Comparison of ENCODE assay signal across 23 mouse cellular contexts in genomic region chr11:49855144-49855543, GRCm38 (mm10). TPM values are rescaled to one million over a fixed set of nuclear protein-coding genes. Genes with fewer than 3 reads are reported as not detected.
A peak's percentile ranks its signal among the peaks of the same experiment; 100 is the strongest.
DNase-seq lines count a peak whose midpoint lies in the region; ATAC-seq and TF ChIP-seq lines count a peak whose summit lies in the region.
"Had no signal": no experiment of that assay in that cellular context is flagged by ENCODE, and none has a peak within 500 bp of the region (broad histone marks: within the 10 kb centered on the region; RNA-seq: fewer than 3 reads in every experiment).

No protein-coding gene starts in this region.

- no peak for TF ChIP-seq POLR2A in thymus, adult 2 months (IDR thresholded peaks at IDR 0.05; ENCODE audit: control insufficient read depth, extremely low read depth, insufficient read depth, low read length, poor library complexity)

- no peak overlapping the region for H3K4me3 ChIP-seq in thymus, adult 2 months (ENCODE audit: control insufficient read depth, insufficient read depth, low read length)
- no peak overlapping the region for H3K4me3 ChIP-seq in limb, embryonic 10.5 days
- H3K4me3 ChIP-seq: forebrain, embryonic 12.5 days; heart, embryonic 12.5 days; hindbrain, embryonic 15.5 days; kidney, embryonic 15.5 days; limb, embryonic 12.5 days; liver, embryonic 13.5 days; midbrain, embryonic 12.5 days had no signal

- peak; percentile 99 for ATAC-seq in CD4-positive, CD25-positive, alpha-beta regulatory T cell, adult 4 months
- ATAC-seq: intestine, postnatal 0 days had no signal

- peaks cover 2% of the 10 kb centered on the region; the same call in 1 of the 2 replicates for H3K4me1 ChIP-seq in thymus, adult 2 months (replicated peaks; ENCODE audit: control insufficient read depth, insufficient read depth, low read length)
- no peaks in the 10 kb centered on the region for H3K4me1 ChIP-seq in limb, embryonic 10.5 days
- H3K4me1 ChIP-seq: forebrain, embryonic 12.5 days; kidney, embryonic 15.5 days; limb, embryonic 12.5 days; midbrain, embryonic 12.5 days had no signal

- TF ChIP-seq CTCF in thymus, adult 2 months (IDR thresholded peaks at IDR 0.05; ENCODE audit: borderline replicate concordance, control insufficient read depth, extremely low read depth, insufficient read depth, low read length, poor library complexity), result no peak

- H3K36me3 ChIP-seq in thymus, adult 2 months (ENCODE audit: control insufficient read depth, insufficient read depth, low read length), result peaks cover 18% of the 10 kb centered on the region; the same call in 1 of the 2 replicates
- H3K36me3 ChIP-seq in limb, embryonic 10.5 days, result peaks cover 32% of the 10 kb centered on the region
- 0 out of 2 replicates have a peak, but pooled peaks cover 7% of the 10 kb centered on the region for H3K36me3 ChIP-seq in splenic B cell, adult 2 months (ENCODE audit: control insufficient read depth, insufficient read depth, low read length, poor library complexity, severe bottlenecking)

- no peaks in the 10 kb centered on the region for H3K9me3 ChIP-seq in limb, embryonic 10.5 days (replicated peaks)
- H3K9me3 ChIP-seq: forebrain, embryonic 12.5 days; G1E; heart, embryonic 12.5 days; hindbrain, embryonic 15.5 days; kidney, embryonic 15.5 days; limb, embryonic 12.5 days; liver, embryonic 13.5 days; midbrain, embryonic 12.5 days had no signal

- DNase-seq in thymus, adult 2 months, result no peak
- no peak for DNase-seq in thymus, postnatal 4 days
- peak; percentile 6 for DNase-seq in limb, embryonic 10.5 days (ENCODE audit: low spot score)
- DNase-seq in splenic B cell, adult 2 months (ENCODE audit: low read depth, low spot score), result peak; percentile 29
- DNase-seq in adrenal gland, adult 8-10 months, result no peak
- no peak for DNase-seq in frontal cortex, postnatal 36 days (ENCODE audit: low spot score in 2 of 2)
- DNase-seq: cerebellum, adult 2 months; gastrocnemius, postnatal 25 days; heart, postnatal 14 days; kidney, postnatal 4 days; liver, embryonic 13.5 days; lung, embryonic 14.5 days; retina, postnatal 1 day had no signal

- 36% methylated on average over 5 of the region's 5 CpGs for WGBS in thymus, adult 2 months
- 88% methylated on average over 5 of the region's 5 CpGs for WGBS in limb, embryonic 10.5 days

- peak overlapping the region; percentile 61 for H3K27ac ChIP-seq in thymus, adult 2 months (ENCODE audit: control insufficient read depth, insufficient read depth, low read length)
- H3K27ac ChIP-seq in limb, embryonic 10.5 days, result no peak overlapping the region
- H3K27ac ChIP-seq: forebrain, embryonic 12.5 days; hindbrain, embryonic 15.5 days; kidney, embryonic 15.5 days; limb, embryonic 12.5 days; liver, embryonic 13.5 days; macrophage; midbrain, embryonic 12.5 days had no signal

- no peaks in the 10 kb centered on the region for H3K27me3 ChIP-seq in thymus, adult 2 months (ENCODE audit: control insufficient read depth, insufficient read depth, low read length)
- no peaks in the 10 kb centered on the region for H3K27me3 ChIP-seq in limb, embryonic 10.5 days (ENCODE audit: low read depth, poor library complexity, severe bottlenecking)
- H3K27me3 ChIP-seq in splenic B cell, adult 2 months (ENCODE audit: control insufficient read depth, insufficient read depth, low read length, poor library complexity, severe bottlenecking), result no peaks in the 10 kb centered on the region
- H3K27me3 ChIP-seq: forebrain, embryonic 12.5 days; heart, embryonic 12.5 days; hindbrain, embryonic 15.5 days; kidney, embryonic 15.5 days; limb, embryonic 12.5 days; liver, embryonic 13.5 days; midbrain, embryonic 12.5 days had no signal

RNA-seq across cellular contexts. Expression of gene Mapk9, which starts 8.6 kb away (rescaled TPM):
- polyA plus RNA-seq in thymus, adult 2 months (2012; rRNA removed), result 30.1 and 34.9 TPM in 2 replicates
- 10 to 100 TPM; 16.0 to 18.5 TPM for polyA plus RNA-seq in CD4-positive, CD25-positive, alpha-beta regulatory T cell, adult 4 months (2017; shearing (Covaris generic))
- 22.4 and 31.1 TPM in 2 replicates for polyA plus RNA-seq in limb, embryonic 10.5 days (2016; fragmentation: Nextera tagmentation; extraction: Ambion mirVana)
- 10 to 100 TPM; 71.4 to 99.2 (median 87.3) TPM for total RNA-seq in adrenal gland, adult 8-10 months (2022)

RNA-seq across cellular contexts. Expression of gene Rasgef1c, which starts 46.5 kb away (rescaled TPM):
- polyA plus RNA-seq in thymus, adult 2 months (2012; rRNA removed), result 0.11 and 0.13 TPM in 2 replicates
- polyA plus RNA-seq in CD4-positive, CD25-positive, alpha-beta regulatory T cell, adult 4 months (2017; shearing (Covaris generic)), result under 1 TPM; 0.35 to 0.39 TPM
- polyA plus RNA-seq in limb, embryonic 10.5 days (2016; fragmentation: Nextera tagmentation; extraction: Ambion mirVana), result 0.15 TPM in 1 of 2 replicates, not detected in the other
- 1 to 10 TPM in 1 of 4 experiments, under 1 TPM in 3; 0.67 to 1.1 (median 0.82) TPM for total RNA-seq in adrenal gland, adult 8-10 months (2022)
- polyA plus RNA-seq: G1E; liver, embryonic 13.5 days; macrophage had no signal

Comparison
In these comparisons a context has a peak if more than half of its experiments do, and no peak if none do; other contexts are left out.
1. DNase-seq: peak in limb, embryonic 10.5 days (single experiment) and splenic B cell, adult 2 months (single experiment); none in thymus, adult 2 months (single experiment), thymus, postnatal 4 days (single experiment), adrenal gland, adult 8-10 months (single experiment) and frontal cortex, postnatal 36 days (0 of 2).